Mouse (Mus musculus): ENCODE measurements around the gene Pank2.

DNA sequence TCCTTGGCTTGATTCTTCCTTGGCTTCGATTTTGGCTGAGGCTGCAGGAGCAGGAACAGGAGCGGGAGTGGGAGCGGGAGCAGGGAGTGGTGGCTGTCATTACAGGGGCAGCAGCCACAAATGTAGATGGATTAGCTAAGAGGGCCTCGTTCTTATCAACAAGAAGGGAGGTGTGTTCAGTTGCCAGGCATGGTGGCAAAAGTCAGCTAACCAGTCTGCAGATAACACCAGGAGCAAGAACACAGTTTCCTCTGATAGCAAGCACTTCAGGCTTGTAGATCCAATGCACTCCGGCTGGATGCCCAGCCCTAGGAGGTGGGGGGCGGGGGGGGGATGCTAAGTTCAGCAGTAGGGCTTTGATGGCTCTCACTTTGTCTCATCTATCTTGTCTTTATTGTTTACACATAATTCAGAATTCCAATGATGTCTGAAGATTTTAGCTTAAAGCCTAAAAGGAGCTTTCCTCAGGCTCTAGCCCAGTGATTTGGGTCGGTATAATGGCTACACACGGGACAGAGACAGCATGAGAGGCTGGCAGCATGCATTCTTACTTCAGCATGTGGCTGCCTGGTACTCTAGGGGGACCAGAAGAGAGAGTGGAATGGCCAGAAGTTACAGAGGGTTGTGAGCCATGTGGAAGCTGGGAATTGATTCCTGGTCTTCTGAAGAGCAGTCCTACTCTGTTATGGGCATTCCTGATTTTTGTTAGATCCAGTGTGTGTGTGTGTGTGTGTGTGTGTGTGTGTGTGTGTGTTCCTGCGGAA lies 1.6 kb upstream of the Pank2 start:
- TF ChIP-seq CHD2 (IDR thresholded peaks at IDR 0.05; ENCODE audit: low read depth, low read length): no peak
- no peak for TF ChIP-seq ZC3H11A (IDR thresholded peaks at IDR 0.05; ENCODE audit: borderline replicate concordance, low read depth, low read length)

Measured in ES-E14 (cell line).